Mouse (Mus musculus) left cerebral cortex, adult 2 months (tissue): ENCODE data around the gene Rasal1. TPM values are rescaled to one million over a fixed set of nuclear protein-coding genes. Genes with fewer than 3 reads are reported as not detected.

ENCODE experiments used
- DNase-seq, 2 experiments: peaks; one replicate each; pipeline ENCODE4 v3.0.0; 2021 to 2022; ENCODE audit warnings: low spot score in 2 of 2, mixed read lengths in 1 of 2; ENCODE audit errors: extremely low spot score in 1 of 2
- H3K27ac ChIP-seq: fragments of 200-600 bp; 2 replicates; pipeline ENCODE4 v1.8.1; 2022
- H3K4me3 ChIP-seq: fragments of 200-600 bp; 2 replicates; pipeline ENCODE4 v1.8.1; 2022
- CTCF ChIP-seq: fragments of 200-600 bp; IDR thresholded peaks from 2 replicates; pipeline ENCODE4 v1.8.1; 2022; ENCODE audit warnings: antibody characterized with exemption, mild to moderate bottlenecking, moderate library complexity
- intact Hi-C: fragments of 180-260 bp; cut with DNase I; formaldehyde crosslinking; loops from one replicate; pipeline ENCODE4 v1.15.1; 2025
- total RNA-seq, 2 experiments: library from RNA; stranded (reverse); gene quantifications; 2 replicates each; pipeline ENCODE4 v1.2.3; 2021

Gene Rasal1
- total RNA-seq, 2 experiments from 2014 or later = 85.3 TPM

- no peak for DNase-seq
- Histone ChIP-seq H3K27ac (no peak overlapping the region), H3K4me3 (no peak overlapping the region)
- no peak for TF ChIP-seq CTCF
- intact Hi-C loops = no loop called here
These were observed 24.2 kb upstream of the Rasal1 start for GRCm38 (mm10) chr5:120624427-120624826.

- intact Hi-C loops = no loop called here
- H3K4me3 ChIP-seq = no peak overlapping the region
- DNase-seq = no peak
- TF ChIP-seq CTCF = no peak
- H3K27ac ChIP-seq = no peak overlapping the region
These were observed 22.2 kb upstream of the Rasal1 start for GRCm38 (mm10) chr5:120626399-120626798.

GRCm38 (mm10) chr5:120627515-120628300 lies 20.9 kb upstream of the Rasal1 start:
- no peak for DNase-seq
- intact Hi-C loops = no loop called here
- no peak for TF ChIP-seq CTCF
- Histone ChIP-seq H3K4me3 (no peak overlapping the region), H3K27ac (no peak overlapping the region)

DNA sequence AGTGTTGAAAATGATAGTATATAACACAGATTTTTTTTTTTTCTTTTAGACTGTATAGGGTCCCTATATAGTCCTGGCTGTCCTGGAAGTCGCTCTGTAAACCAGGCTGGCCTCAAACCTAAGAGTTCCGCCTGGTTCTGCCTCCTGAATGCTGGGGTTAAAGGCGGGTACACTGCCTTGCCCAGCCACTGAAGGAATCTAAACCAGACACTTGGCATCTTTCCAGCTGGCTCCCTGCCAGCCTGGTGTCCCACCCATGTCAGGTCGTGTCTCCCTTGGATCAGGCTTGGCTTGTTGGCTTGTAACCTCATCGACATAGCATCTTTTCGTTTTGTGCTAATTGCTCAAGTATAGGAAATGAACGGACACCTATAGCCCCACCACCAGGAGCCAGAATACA lies 20.0 kb upstream of the Rasal1 start:
- DNase-seq = no peak
- intact Hi-C loops = no loop called here
- H3K27ac ChIP-seq = no peak overlapping the region
- no peak for TF ChIP-seq CTCF
- no peak overlapping the region for H3K4me3 ChIP-seq

DNA sequence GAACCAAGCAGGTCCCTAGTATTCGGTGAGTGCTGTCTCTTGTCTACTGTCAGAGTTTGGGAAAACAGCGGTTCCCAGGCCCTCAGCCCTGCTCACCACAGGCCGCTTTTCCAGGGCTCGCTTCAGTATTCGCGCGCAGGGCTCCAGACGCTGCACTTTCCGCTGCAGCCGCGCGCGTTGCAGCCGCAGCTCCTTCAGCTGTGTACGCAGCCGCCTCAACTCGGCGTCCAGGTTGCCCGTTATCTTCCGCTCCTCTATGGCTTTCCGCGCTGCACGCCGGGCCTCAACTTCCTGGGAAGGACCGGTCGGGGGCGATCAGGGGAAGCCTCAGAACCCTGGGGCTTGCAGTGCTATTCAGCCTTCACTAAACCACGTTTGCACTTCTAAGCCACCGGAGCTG lies 17.5 kb upstream of the Rasal1 start:
- no peak overlapping the region for H3K27ac ChIP-seq
- H3K4me3 ChIP-seq = peak overlapping the region; percentile 1; the same call in 1 of the 2 replicates
- DNase-seq = no peak
- TF ChIP-seq CTCF = no peak
- intact Hi-C loops = no loop called here

DNA sequence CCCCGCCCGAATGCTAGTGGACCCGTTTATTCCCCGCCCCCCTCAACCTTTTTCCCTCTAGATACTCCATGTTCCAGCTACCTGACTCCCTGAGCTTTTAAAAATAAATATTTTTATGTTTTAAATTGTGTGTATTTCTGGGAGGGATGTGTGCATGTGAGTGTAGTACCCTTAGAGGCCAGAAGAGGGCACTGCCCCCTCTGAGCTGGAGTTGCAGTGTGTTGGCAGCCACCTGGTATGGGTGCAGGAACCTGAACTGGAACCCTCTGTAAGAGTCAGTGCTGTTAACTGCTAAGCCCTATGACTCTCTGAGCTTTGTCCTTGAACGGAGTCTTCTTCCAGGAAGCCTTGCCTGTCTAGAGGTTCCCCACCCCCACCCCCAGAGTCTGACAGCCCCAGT lies 16.7 kb upstream of the Rasal1 start:
- H3K27ac ChIP-seq = no peak overlapping the region
- no peak for DNase-seq
- no peak overlapping the region for H3K4me3 ChIP-seq
- peak; percentile 17 for TF ChIP-seq CTCF
- intact Hi-C loops = no loop called here

DNA sequence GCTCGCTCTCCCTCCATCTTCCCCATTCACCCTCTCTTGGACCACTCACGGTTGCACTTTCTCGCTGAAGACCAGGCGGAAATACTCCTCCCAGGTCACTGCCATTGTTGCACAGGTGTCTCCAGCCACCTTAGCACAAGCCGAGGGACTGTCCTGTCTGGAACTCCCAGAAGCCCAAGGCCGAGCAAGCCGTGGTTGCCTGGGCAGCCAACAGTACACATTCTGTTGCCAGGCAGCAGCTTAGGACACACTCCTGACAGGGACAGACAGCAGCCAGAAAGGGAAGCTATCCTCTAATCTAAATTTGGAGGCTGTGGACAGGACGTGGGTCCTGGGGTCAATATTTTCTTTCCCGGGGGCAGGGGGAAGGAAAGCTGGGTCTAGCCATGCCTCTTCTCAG lies 14.5 kb upstream of the Rasal1 start, which contains the start of gene Cfap73:
Cfap73 (minus strand) TSS at position 105 of the 400 bp plus-strand sequence.
- TF ChIP-seq CTCF = no peak
- intact Hi-C loops = no loop called here
- Histone ChIP-seq H3K4me3 (no peak within 1 kb of the TSS), H3K27ac (no peak within 1 kb of the TSS)
- no peak for DNase-seq

DNA sequence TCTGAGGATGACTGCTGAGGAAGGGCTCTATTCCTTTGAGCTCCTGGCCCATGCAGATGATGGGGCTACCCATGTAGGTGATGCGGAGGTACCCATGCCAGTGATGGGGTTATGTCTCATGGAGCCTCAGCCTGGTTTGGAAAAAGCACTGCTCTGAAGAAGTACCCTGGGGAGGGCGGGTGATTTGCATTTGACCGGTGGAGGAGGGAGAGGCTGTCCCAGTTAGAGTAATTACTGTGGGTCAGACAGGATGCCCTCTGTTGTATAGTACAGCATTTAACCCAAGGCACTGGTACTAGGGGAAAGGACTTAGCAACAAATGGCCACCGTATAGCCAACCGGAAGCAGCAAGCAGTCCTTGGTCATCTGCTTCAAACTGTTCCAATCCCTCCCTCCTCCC lies 13.8 kb upstream of the Rasal1 start:
- Histone ChIP-seq H3K27ac (no peak overlapping the region), H3K4me3 (no peak overlapping the region)
- no peak for DNase-seq
- intact Hi-C loops = no loop called here
- no peak for TF ChIP-seq CTCF

DNA sequence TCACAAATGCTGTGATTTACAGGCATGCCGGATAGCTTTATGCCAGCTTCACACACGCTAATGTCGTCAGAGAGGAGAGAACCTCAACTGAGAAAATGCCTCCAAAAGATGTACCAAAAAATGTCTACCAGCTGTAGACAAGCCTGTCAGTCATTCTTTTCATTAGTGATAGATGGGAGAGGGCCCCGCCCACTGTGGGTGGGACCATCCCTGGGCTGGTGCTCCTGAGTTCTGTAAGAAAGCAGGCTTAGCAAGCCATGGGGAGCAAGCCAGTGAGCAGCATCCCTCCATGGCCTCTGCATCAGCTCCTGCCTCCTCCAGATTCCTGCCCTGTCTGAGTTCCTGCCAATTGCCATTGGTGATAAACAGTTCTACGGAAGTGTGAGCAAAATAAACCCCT lies 13.0 kb upstream of the Rasal1 start:
- TF ChIP-seq CTCF = no peak
- DNase-seq = no peak
- Histone ChIP-seq H3K27ac (peak overlapping the region; percentile 55; the same call in 1 of the 2 replicates), H3K4me3 (no peak overlapping the region)
- intact Hi-C loops = no loop called here

GRCm38 (mm10) chr5:120640094-120640493 lies 8.5 kb upstream of the Rasal1 start:
- DNase-seq = no peak
- intact Hi-C loops = no loop called here
- H3K4me3 ChIP-seq = no peak overlapping the region
- no peak for TF ChIP-seq CTCF
- H3K27ac ChIP-seq = no peak overlapping the region

GRCm38 (mm10) chr5:120643365-120644085 lies 5.1 kb upstream of the Rasal1 start:
- H3K27ac ChIP-seq = no peak overlapping the region
- TF ChIP-seq CTCF = no peak
- intact Hi-C loops = no loop called here
- DNase-seq = no peak
- no peak overlapping the region for H3K4me3 ChIP-seq

GRCm38 (mm10) chr5:120644227-120644626 lies 4.4 kb upstream of the Rasal1 start:
- no peak for DNase-seq
- intact Hi-C loops = no loop called here
- TF ChIP-seq CTCF = no peak
- no peak overlapping the region for H3K4me3 ChIP-seq
- H3K27ac ChIP-seq = no peak overlapping the region
